Mouse (Mus musculus): ENCODE data around the gene Vat1.
"Not testable (repeated sequence)": the region's sequence is repeated elsewhere in the genome, so short reads cannot be mapped to it uniquely, and the experiment has no call there.

Gene Vat1

DNA sequence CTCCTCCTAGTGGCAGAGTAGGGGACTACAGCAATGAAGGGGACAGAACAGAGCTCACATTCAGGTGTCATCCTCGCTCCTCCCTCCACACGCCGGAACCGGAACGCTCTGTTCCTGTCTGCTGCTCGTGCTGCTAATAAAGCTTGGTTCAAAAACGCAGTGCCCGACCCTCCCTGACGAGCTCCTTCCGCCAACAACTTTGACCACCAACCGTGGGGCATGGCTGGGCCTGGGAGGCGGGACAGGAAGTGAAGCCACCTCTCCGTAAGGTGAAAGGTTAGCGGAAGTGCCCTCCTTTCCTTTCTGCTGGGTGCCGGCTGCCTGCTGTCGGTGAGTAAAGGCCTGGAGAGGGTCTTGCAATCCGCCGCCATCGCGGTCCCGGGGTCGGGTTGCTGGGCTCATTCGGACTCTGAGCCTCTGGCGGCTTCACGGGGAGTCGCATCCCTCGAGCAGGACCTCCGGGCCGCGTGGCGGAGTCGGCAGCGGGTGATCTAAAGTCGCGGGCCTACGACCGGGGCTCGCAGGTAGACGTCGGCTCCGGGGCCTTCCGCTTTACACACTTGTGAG, 23.8 kb downstream of the Vat1 start, which contains the start of gene Rpl27:
Gene Rpl27, plus strand, starts transcription at position 172 of the 567 bp plus-strand sequence.
- peak; percentile 95 to 97 for DNase-seq (ENCODE audit: low spot score in 2 of 2)

- not testable (repeated sequence) for DNase-seq (ENCODE audit: low spot score in 2 of 2)
Observed at GRCm38 (mm10) chr11:101441450-101442126, 24.4 kb downstream of the Vat1 start.

GRCm38 (mm10) chr11:101438006-101438405, 28.0 kb downstream of the Vat1 start:
- not testable (repeated sequence) for DNase-seq (ENCODE audit: low spot score in 2 of 2)

DNA sequence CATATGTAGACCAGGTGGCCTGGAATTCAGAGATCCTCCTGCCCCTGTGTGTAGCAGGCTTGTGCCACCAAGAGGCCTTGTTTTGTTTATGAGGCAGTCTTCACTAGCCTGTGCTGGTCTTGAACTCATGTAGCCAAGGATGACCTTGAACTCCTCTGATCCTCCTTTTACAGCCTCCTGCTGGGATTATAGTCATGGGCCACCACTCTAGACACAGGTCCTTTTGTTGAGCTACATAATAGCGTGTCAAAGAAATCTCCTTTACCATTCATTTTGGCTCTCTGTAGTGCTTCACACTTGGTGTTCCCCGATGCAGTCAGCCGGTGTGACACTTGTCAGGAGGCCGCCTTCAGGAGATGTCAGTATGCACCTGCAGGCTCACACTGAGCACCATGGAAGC, 29.1 kb downstream of the Vat1 start:
- no peak for DNase-seq (ENCODE audit: low spot score in 2 of 2)

DNA sequence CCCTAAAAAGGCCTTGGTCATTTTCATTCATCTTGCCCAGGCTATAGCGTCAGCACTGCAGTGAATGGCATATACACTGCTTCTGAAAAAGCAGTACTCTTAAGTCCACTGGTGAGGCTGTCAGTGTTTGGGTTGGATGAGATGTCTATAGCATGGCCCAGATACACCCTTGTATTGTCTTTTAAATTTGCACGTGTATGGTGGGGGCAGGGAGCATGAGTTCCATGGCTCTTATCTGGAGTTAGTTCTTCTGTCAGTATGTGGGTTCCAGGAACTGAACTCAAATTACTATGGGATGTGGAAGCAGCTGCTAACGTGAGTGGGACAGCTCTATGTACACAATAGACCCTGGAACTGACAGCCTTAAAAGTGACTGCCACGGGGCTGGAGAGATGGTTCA, 30.2 kb downstream of the Vat1 start:
- DNase-seq (ENCODE audit: low spot score in 2 of 2), result no peak

- no peak for DNase-seq (ENCODE audit: low spot score in 2 of 2)
Observed at GRCm38 (mm10) chr11:101433396-101433795, 32.6 kb downstream of the Vat1 start.

DNA sequence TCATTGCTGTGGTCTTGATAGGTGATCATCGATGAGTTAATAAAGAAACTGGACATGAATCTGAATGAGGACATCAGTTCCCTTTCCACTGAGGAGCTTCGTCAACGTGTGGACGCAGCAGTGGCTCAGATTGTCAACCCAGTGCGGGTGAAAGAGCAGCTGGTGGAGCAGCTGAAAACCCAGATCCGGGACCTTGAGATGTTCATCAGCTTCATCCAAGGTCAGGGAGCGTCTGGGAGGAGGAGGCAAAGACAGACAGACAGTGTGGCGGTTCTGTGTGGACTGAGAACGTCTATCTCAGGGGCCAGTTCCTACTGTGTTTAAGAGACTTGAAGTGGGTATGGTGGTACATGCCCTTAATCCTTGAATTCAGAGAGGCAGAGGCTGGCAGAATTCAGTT, 34.7 kb downstream of the Vat1 start:
- no peak for DNase-seq (ENCODE audit: low spot score in 2 of 2)

DNA sequence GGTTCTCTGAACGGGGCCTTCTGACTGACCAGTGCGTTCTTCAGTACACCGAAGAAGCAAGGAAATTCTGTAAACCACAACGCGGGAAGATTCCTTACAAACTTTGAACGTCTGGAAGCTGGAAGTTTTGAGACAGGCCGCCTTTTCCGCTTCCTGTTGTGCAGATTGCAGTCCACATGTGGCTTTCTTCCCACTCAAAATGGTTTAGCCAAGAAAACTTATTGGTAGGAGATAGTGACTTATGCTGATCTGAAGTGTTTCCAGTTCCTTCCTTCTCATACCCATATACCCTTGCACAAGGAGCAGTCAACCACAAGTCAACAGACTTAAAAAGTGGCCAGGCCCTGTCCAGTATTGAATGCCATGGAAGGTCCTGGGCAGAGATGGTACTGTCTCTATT, 39.9 kb downstream of the Vat1 start:
- DNase-seq (ENCODE audit: low spot score in 2 of 2), result no peak

DNA sequence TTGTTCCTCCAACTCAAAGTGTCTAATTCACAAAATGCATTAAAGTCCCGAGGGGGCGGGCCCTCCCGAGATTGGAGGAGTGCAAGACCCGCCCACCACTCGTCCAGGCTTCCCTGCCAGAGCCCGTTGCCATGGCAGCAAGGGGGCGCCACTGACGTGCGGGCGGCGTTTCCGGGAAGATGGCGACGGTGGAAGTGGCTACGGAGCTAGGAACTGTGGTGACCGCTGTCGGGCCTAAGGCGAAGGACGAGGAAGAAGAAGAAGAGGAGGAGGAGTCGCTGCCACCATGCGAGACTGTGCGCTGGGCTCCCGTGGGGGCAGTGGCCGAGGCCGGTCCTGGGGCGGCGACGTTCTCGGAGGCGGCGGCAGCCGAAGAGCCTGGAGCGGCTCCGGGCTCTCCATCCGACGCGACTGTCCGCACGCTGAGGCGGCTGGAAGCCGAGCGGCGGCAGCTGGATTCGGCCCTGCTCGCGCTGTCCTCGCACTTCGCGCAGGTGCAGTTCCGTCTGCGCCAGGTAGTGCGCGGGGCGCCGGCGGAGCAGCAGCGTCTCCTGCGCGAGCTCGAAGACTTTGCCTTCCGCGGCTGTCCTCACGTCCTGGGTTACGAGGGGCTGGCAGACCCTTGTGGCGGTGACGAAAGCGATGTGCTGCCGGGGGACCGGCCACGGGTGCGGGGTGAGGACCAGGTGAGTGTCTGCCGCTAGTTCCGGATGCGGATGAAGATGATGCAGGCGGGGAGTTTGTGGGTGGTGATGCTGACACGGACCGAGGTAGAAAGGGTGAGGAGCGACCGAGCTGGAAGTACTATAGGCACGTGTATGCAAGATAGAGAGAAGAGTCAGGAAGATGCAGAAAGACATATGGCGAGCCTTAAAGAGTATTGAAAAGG, 40.9 kb downstream of the Vat1 start, which contains the start of the genes Rundc1 and Ptges3l:
Gene Rundc1, plus strand, starts transcription at position 161 of the 889 bp plus-strand sequence.
Gene Ptges3l, minus strand, starts transcription at position 409 of the 889 bp plus-strand sequence.
- peak; percentile 97 to 98 for DNase-seq (ENCODE audit: low spot score in 2 of 2)

- DNase-seq (ENCODE audit: low spot score in 2 of 2), result no peak
Observed at GRCm38 (mm10) chr11:101424105-101424851, 41.8 kb downstream of the Vat1 start, which contains the start of gene Gm27029. Gene Gm27029, minus strand, starts transcription at chr11:101424796.

DNA sequence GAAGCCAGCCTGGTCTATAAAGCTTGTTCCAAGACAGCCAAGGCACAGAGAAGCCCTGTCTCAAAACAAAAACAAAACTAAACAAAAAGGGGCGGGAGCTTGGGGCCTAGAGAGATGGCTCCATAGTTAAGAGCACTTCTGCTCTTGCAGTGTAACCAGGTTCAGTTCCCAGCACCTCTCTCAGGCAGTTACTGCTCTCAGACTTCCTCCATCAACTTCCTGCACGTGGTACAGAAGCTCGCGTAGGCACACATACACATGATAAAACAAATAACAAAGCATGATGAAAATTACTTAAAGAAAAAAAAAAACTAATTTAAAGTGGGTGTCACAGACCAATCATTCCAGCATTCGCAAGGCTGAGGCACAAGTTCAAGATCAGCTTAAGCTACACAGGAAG, 45.9 kb downstream of the Vat1 start:
- no peak for DNase-seq (ENCODE audit: low spot score in 2 of 2)

- no peak for DNase-seq (ENCODE audit: low spot score in 2 of 2)
Observed at GRCm38 (mm10) chr11:101419610-101420009, 46.4 kb downstream of the Vat1 start.

DNA sequence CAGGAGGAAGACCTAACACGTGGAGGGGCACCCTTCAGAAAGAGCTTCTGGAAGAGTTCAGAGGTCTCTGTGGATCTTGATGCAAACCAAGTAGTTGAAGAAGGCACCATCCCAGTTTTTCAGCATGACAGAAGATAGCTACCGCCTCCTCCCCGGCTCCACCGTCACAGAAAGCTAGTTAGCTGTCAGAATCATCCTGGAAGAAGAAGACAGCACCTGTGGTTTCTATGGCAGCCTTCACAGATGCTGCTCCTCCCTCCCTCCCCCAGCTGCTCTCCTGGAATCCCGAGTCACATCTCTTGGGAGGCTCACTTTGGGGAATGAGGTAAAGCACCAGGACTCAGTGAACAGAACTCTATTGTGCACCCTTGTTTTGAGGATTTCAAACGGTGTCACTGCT, 47.0 kb downstream of the Vat1 start:
- peak; percentile 17 to 57 for DNase-seq (ENCODE audit: low spot score in 2 of 2)

DNA sequence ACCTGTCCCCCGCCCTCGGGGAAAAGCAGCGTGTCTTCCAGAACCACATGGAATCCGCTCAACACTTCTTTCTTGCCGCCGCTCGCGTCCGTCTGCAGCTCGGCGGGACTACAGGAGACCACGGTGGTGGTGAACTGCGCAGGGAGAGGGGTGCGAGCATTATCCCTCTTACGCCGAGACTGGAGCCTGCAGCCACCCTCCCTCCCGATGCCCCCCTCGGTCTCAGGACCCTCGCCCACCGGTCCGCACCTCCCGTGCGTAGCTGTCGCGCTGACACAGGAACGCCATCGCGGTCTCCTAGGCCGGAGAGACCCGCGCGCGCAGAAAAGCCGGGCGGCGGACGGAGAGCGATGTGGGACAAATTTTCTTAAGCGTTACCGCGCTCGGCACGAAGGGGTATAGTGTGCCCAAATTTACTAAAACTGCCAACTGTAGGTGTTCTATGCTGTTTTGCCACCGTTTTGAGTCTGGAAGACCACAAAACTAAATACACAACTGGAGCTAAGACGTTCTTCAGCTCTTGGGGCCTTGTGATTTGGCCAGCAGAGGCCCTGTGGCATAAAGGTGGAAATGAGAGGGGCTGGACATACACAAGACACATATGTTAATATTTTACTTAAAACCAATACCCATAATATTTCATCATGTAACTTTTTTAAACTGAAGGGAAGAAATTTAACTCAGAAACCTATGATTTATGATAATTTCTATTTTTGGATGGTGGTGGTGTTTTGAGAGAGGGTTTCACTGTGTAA, 48.8 kb downstream of the Vat1 start, which contains the start of gene Aarsd1:
Gene Aarsd1, minus strand, starts transcription at position 515 of the 755 bp plus-strand sequence.
- peak; percentile 92 for DNase-seq (ENCODE audit: low spot score in 2 of 2)

GRCm38 (mm10) chr11:101416433-101417100, 49.5 kb downstream of the Vat1 start:
- DNase-seq (ENCODE audit: low spot score in 2 of 2), result no peak

DNA sequence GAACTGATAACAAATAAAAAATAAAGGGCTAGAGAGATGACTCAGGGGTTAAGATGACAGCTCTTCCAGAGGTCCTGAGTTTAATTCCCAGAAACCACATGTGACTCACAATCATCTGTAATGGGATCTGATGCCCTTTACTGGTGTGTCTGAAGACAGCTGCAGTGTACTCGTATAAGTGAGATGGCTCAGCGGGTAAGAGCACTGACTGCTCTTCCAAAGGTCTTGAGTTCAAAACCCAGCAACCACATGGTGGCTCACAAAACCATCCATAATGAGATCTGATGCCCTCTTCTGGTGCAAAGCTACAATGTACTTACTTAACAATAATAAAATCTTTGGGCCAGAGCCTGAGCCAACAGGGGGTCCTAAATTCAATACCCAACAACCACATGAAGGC, 50.7 kb downstream of the Vat1 start:
- no peak for DNase-seq (ENCODE audit: low spot score in 2 of 2)
